ENCODE assay signal across 8 mouse cellular contexts in genomic region chr3:151836871-151837680, GRCm38 (mm10). TPM values are rescaled to one million over a fixed set of nuclear protein-coding genes. Genes with fewer than 3 reads are reported as not detected.
DNase-seq lines count a peak whose midpoint lies in the region; ATAC-seq lines count a peak whose summit lies in the region.

TSS of gene Ptgfr (minus strand) at chr3:151837630.

- no peak within 1 kb of the TSS for H3K27ac ChIP-seq in forebrain, embryonic 16.5 days (ENCODE audit: low read length)

- H3K36me3 ChIP-seq in forebrain, embryonic 16.5 days (ENCODE audit: control insufficient read depth, insufficient read depth), result no peaks in the 10 kb centered on the region

- H3K27me3 ChIP-seq in forebrain, embryonic 16.5 days (replicated peaks; ENCODE audit: control insufficient read depth, insufficient read depth, low read length), result peaks cover 8% of the 10 kb centered on the region; the same call in 1 of the 2 replicates

- H3K4me2 ChIP-seq in forebrain, embryonic 16.5 days (ENCODE audit: low read length), result peak within 1 kb of the TSS; percentile 94

- peak; percentile 61 for DNase-seq in urinary bladder, postnatal 14 days (ENCODE audit: low spot score)
- DNase-seq in urinary bladder, adult 2 months (ENCODE audit: low spot score), result no peak
- DNase-seq in heart, postnatal 14 days, result peak; percentile 71 to 74
- DNase-seq in kidney, postnatal 4 days, result peak; percentile 81 to 85
- DNase-seq in lung, postnatal 36 days, result peak; percentile 77
- DNase-seq in right cerebral cortex, postnatal 14 days, result peak; percentile 46

- under 1% methylated on average over 30 of the region's 30 CpGs for WGBS in forebrain, embryonic 16.5 days

- H3K9ac ChIP-seq in forebrain, embryonic 16.5 days (replicated peaks; ENCODE audit: low read depth, low read length), result peak within 1 kb of the TSS; percentile 53

- H3K4me3 ChIP-seq in forebrain, embryonic 16.5 days (replicated peaks; ENCODE audit: low read length), result peak within 1 kb of the TSS; percentile 52

- intact Hi-C loops in heart, postnatal 14 days (cut with DNase I), result loop anchor here (1.0 to 2.0 kb wide), 2 partner anchors 230 to 252 kb away; no protein-coding TSS in a partner anchor

- H3K4me1 ChIP-seq in forebrain, embryonic 16.5 days (replicated peaks; ENCODE audit: control insufficient read depth, insufficient read depth, low read length), result peaks cover 10% of the 10 kb centered on the region

- no peaks in the 10 kb centered on the region for H3K9me3 ChIP-seq in forebrain, embryonic 16.5 days (ENCODE audit: control insufficient read depth, low read length)

- ATAC-seq in forebrain, embryonic 16.5 days, result peak; percentile 93
- no peak for ATAC-seq in CD4-positive, CD25-positive, alpha-beta regulatory T cell, adult 4 months

RNA-seq across cellular contexts. Expression of gene Ptgfr, which starts in this region (rescaled TPM):
- 2.1 and 3.4 TPM in 2 replicates for polyA plus RNA-seq in urinary bladder, adult 2 months (2012; rRNA removed)
- polyA plus RNA-seq in forebrain, embryonic 16.5 days (2015; fragmentation: Nextera tagmentation; extraction: Ambion mirVana), result 1.3 and 1.6 TPM in 2 replicates
- 1 to 10 TPM; 1.3 to 3.1 TPM for total RNA-seq in heart, postnatal 14 days (2021)
- not detected for polyA plus RNA-seq in CD4-positive, CD25-positive, alpha-beta regulatory T cell, adult 4 months (2017; shearing (Covaris generic))
